Mouse (Mus musculus) left cerebral cortex, adult 11 months (tissue): Measurements from ENCODE around the gene Mat2a.
"Not testable (repeated sequence)": the region's sequence is repeated elsewhere in the genome, so short reads cannot be mapped to it uniquely, and the experiment has no call there.

Experiments used
- DNase-seq: peaks from one replicate; pipeline ENCODE4 v3.0.0; 2022; ENCODE audit warnings: low spot score

Gene Mat2a

DNA sequence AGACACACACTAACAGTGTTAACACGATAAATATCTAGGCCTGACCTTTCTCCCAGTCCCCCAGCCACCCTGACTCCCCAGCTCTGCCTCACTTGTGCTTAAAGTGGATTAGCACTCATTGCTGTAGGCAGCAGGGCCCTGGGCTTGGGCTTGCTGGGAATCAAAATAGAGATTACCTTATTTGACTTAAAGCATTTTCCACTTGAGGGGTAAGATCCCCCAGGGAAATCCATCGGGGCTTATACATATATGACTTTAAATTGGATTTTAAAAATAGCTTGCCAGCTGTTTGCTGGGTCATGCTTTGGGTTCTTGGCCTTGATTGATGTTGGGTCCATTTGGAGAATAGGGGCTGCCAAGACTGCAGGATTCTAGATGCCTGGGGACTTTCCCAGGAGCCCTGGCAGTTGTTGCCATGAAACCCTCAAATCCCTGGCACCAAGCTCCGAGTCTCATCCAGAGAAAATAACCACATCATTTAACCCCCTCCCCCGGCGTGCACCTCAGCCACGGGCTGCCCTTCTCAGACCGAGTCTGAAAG, 15.5 kb upstream of the Mat2a start:
- no peak for DNase-seq

DNA sequence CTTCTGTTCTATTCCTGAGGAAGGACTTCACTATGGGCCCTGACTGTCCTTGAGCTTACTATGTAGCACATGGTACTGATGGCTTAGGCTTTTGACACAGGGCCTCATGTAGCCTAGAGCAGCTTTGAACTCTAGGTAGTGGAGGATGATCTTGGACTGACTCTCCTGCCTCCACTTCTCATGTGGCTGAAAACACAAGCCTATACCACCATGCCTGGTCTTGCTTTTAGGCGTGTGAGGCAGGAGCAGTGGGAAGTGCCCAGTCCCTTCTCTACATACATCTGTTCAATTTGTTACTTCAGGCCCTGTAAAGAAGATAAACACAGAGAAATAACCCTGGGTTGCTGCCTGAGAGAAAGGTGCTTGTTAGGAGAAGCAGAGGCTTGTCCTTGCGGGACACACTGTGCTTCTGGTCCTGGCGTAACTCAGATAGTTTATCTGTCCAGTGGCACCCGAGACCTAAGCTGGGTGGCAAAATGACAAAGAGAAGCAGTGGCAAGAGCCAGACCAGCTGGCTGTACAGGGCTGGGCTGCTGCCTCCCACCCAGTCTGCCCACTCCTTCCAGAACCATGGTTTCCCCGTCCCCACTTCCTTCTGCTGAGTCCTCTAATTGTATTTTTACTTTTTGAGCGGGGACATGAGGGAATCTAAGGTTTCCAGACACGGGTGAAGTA, 14.9 kb upstream of the Mat2a start:
- no peak for DNase-seq

DNA sequence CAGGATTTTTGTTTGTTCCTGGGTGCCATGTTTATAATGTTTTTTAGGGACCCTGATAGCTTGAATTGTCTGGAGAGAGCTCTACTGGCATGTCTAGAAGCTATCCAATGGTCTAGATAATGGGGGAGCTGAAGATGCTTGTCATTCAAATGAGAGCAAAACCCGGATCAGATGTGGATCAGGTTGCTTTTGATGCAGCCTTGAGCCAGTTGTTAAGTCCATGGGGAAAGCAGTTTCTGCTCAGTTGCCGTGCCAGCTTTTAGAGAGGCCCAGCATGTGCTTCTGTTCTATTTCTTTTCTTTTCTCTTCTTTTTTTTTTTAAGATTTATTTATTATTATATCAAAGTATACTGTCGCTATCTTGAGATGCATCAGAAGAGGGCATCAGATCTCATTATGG, 14.2 kb upstream of the Mat2a start:
- DNase-seq: no peak

GRCm38 (mm10) chr6:72452329-72452728, 13.0 kb upstream of the Mat2a start:
- DNase-seq: no peak

DNA sequence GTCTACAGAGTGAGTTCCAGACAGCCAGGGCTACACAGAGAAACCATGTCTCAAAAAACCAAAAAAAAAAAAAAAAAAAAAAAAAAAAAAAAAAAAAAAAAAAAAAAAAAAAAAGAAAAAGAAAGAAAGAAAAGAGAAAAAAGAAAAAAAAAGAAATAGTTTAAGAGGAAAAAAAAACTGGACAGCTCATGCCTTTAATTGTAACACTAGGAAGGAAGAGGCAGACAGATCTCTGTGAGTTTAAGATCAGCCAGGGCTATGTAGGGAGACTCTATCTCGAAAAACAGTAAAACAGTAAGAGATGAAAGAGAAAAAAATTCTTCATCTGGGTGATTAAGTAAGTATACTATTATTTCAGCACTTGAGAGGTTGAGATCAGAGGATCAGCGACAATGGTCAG, 12.4 kb upstream of the Mat2a start:
- DNase-seq: not testable (repeated sequence)

DNA sequence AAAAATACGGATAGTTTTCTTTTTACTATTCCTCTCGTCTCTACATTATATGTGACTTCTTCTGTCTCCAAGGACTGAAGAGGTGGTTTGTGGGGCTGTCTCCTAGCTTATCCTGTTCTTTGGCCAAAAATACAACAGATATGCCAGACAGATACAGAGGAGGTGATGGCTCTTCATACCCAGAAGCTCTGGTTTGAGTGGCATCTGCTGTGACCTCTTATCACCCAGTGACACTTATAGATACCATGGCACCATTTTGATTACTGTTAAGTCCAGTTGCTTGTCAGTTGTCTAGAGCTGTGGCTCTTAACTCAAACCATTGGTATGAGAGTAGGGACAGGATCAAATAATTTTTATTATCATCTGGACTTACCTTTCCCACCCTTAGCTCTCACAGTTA, 8.1 kb upstream of the Mat2a start:
- DNase-seq: no peak

- no peak for DNase-seq
Measured at GRCm38 (mm10) chr6:72445011-72445410, 5.7 kb upstream of the Mat2a start.

DNA sequence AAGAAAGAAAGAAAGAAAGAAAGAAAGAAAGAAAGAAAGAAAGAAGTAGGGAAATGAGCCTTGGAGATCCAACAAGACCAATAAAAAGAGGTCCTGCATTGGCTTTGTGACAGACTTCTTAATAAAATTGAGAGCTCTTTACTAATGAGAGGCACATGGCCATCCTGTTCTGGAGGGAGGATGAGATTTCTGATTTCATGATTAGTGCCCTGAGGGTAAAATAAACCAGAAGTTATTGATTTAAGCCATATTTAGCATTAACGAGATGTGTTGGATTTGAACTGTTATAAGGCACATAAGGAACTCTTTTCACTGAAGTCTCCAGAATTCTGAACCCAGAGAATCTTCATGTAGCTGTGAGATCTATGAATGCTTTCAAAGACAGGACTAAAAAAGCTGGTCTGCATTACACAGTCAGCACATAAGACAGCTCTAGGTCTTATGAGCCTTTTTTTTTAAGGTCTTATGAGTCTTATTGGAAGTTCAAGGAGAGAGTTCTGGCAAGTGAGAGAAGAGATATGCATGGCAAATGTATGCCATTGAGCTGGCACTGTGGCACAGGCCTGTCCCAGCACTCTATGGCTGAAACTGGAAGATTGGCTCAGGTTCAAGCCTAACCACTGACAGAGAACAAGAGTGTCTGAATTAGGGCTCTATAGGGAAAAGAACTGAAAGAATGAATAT, 3.7 kb upstream of the Mat2a start:
- DNase-seq: no peak

DNA sequence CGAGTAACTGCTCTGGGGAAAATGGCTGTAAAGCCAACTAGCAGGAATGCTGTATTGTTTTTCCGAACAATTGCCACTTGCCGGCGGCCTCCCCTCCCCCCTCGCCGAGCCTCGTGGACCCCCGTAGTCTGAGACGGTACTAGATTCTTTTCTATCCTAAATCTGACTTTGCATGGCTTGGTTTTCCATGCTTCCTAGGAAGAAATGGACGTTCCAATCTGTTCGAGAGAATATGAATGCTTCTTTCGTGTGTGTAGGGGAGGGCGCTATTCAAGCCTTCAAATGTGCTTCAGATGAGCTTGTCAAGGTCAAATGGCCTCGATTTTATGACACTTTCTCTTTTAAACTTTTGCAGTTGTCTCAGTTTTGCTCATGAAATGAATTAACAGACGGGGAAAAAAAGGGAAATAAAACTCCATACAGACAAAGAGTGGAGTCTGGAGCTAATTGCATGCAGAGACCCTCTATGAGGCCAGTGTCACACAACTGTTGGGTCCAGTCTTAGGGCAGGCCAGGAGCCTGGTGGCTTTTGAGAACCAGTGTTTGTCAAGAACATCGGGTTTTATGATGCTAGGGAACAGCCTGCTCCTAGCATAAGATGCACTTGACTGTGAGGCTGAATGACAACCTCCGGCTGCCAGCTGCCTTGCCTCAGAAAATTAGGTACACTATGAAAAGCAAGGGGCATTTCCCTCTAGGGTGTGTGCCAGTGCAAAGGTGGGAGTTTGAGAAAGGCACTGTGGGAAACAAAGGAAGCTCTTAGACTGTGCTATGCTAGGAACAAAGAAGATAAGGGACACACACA, 1.0 kb upstream of the Mat2a start:
- no peak for DNase-seq

DNA sequence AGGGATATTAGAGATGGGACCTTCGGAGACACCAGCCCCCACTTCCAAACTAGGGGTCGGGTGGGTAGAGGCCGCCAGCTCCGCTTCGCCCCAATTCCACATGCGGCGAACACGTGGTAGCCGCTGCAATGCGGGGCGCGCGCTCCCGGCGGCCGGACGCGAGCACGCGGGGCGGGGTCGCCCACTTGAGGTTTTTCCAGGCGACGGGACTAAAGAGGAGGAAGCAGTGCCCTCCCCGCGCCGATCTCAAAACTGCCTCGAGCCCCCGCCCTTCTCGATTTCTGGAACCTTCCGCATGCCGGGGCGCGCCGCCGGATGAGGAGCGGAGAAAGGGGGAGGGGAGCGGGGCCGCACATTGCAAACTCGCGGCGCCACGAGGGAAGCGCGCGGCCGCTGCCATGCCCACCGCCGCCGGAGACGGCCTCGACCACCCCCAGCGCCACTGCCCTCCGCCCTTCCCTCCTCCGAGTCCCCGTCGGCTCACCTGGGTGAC, 450 bp downstream of the Mat2a start:
- peak; percentile 89 for DNase-seq

DNA sequence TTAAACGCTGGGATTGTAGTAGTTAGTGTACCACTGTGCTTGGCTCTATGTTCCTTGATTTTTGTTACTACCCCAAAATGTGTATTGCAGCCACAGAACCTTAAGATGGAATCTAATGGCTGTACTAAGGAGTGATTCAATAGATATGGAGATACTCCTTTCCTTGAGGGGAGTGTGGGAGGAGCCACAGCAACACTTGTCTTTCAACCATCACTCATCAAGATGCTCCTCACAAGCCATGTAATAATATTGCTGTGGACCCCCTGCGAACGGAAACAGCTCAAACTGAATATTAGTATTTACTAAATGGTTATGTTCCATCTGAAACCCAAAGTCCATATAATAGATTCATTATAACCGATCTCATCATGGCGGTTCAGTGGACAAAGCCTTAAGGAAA, 1.1 kb downstream of the Mat2a start:
- no peak for DNase-seq

GRCm38 (mm10) chr6:72432153-72432552, 7.2 kb downstream of the Mat2a start:
- no peak for DNase-seq

- DNase-seq: no peak
Measured at GRCm38 (mm10) chr6:72430989-72431921, 8.1 kb downstream of the Mat2a start.

- DNase-seq: no peak
Measured at GRCm38 (mm10) chr6:72429061-72429842, 10.1 kb downstream of the Mat2a start.

DNA sequence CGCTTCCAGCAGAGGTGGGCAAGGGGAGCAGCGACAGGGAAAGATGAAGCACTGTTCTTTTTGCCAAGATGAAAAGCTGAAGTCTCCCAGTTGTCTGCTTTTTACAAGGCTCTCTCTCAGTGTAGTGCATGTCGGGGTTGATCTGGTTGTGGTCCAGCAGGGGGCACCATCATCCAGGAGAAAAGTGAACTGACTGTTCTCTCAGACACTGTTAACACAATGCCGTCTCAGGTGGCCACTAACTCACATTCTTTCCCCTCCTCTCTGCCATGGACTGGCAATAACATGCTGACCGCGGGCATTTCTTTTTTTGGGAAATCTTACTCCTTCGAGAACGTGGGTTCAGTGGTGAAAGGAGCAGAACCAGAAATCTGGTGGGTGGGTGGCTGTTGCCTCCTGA, 11.3 kb downstream of the Mat2a start:
- DNase-seq: peak; percentile 63

DNA sequence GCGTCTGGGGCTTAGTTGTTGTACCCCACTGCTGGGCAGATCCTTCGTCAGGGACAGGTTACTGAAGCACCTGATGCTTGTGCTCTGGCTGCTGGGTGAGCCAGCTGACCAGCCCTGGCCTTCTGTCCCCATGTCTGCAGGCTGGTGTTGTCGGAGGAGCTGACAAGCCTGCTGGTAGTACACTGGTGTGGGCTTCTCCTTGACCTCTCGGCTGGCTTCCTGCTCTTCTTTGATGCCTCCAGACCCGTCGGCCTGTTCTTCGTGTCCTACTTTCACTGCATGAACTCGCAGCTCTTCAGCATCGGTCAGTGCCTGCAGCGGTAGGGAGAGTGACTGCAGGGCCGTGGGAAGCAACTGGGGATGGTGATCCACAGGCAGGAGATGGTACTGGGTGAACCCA, 13.7 kb downstream of the Mat2a start:
- no peak for DNase-seq

- no peak for DNase-seq
Measured at GRCm38 (mm10) chr6:72420901-72421300, 18.5 kb downstream of the Mat2a start.

GRCm38 (mm10) chr6:72419806-72420205, 19.6 kb downstream of the Mat2a start:
- no peak for DNase-seq

DNA sequence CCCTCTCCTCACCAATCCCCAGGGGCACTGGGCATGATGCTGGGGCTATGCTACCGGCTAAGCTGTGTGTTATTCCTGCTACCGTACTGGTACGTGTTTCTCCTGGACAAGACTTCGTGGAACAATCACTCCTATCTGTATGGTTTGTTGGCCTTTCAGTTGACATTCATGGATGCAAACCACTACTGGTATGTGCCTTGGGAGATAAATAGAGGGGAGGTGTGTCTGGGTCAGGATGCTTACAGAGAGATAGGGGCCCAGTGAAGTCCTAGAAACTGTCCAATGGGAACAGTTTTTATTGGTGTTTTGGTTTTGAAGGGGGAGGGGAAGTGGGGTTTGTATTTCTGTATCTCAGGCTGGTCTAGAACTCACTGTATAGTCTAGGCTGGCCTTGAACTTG, 21.1 kb downstream of the Mat2a start:
- no peak for DNase-seq

DNA sequence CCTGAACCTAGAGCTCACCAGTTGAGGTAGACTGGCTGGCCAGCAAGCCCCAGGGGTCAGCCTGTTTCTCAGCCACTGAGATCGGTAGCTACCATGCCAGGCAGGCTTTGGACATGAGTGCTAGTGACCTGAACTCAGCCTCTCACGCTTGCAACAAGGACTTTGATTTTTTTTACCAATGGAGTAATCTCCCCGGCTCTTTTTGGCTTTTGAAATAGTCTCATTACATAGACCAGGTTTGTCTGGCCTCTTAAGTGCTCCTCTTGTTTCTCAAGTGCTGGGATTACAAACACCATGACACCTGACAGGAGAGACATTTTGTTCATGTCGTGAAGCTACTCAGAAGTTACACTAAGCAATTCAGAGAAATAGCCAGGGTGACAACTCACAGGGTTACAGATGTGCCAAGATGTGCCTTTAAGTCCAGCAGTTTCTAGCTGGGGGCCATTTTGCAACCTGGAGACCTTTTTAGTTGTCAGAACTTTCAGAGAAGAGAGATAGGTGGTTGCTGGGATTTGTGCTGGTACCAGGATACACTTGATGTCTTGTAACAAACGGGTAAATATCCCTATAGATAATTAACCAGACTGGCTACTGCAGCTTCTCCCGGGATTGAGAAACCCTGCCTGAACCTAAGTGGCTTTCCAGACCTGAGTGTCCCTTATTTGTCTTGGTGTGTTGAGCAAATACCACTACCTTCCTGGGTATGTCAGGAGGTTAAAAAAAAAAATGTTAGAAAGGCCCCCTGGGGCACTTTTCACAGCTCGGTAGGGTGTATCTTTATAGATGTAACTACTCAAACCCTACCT, 23.2 kb downstream of the Mat2a start:
- DNase-seq: no peak
